Mouse (Mus musculus) stomach, embryonic 14.5 days (tissue): Measurements from ENCODE around the gene Zdbf2. TPM values are rescaled to one million over a fixed set of nuclear protein-coding genes. Genes with fewer than 3 reads are reported as not detected.

Experiments
- ATAC-seq: fragments of 200-750 bp; cut with Nextera tagmentation; 2 replicates; pipeline ENCODE4 v1.8.0; 2017; ENCODE audit warnings: low read depth, moderate TSS enrichment; ENCODE audit not compliant: insufficient number of reproducible peaks, insufficient read depth, low FRiP score
- H3K27ac ChIP-seq: fragments of 300-500 bp; sonication (generic); 2 replicates; pipeline ENCODE4 v1.5.1; 2014; ENCODE audit warnings: mild to moderate bottlenecking, low read length, moderate library complexity, mixed read lengths
- H3K27me3 ChIP-seq: fragments of 300-500 bp; sonication (generic); 2 replicates; pipeline ENCODE4 v1.6.1; 2014; ENCODE audit warnings: low read length, control low read depth, mixed read lengths; ENCODE audit not compliant: control insufficient read depth, insufficient read depth
- H3K36me3 ChIP-seq: fragments of 300-500 bp; sonication (generic); 2 replicates; pipeline ENCODE4 v1.6.1; 2014; ENCODE audit warnings: mild to moderate bottlenecking, control low read depth, low read length, moderate library complexity, mixed read lengths; ENCODE audit not compliant: control insufficient read depth, insufficient read depth
- H3K4me1 ChIP-seq: fragments of 300-500 bp; sonication (generic); 2 replicates; pipeline ENCODE4 v1.6.1; 2014; ENCODE audit warnings: low read length, control low read depth, mixed read lengths; ENCODE audit not compliant: control insufficient read depth, insufficient read depth
- H3K4me2 ChIP-seq: fragments of 300-500 bp; sonication (generic); replicated peaks from 2 replicates; pipeline ENCODE4 v1.6.1; 2014; ENCODE audit warnings: low read depth, low read length, control low read depth
- H3K4me3 ChIP-seq: fragments of 300-500 bp; sonication (generic); 2 replicates; pipeline ENCODE4 v1.5.1; 2014; ENCODE audit warnings: low read depth, low read length, control low read depth
- H3K9ac ChIP-seq: fragments of 300-500 bp; sonication (generic); replicated peaks from 2 replicates; pipeline ENCODE4 v1.6.1; 2014; ENCODE audit warnings: low read depth, mild to moderate bottlenecking, control low read depth, low read length, moderate library complexity, mixed read lengths
- H3K9me3 ChIP-seq: fragments of 300-500 bp; sonication (generic); 2 replicates; pipeline ENCODE4 v1.6.1; 2016; ENCODE audit warnings: low read depth, low read length, control low read depth; ENCODE audit not compliant: control insufficient read depth
- WGBS: fragments of 180-500 bp; shearing (Covaris S2); extraction: QIAGEN DNeasy Blood & Tissue Kit; methylation state at CpG from one replicate; pipeline ENCODE4 v1.1.7; 2014; 5-methylcytosine and 5-hydroxymethylcytosine counted together
- polyA plus RNA-seq: library from polyadenylated mRNA; unstranded; fragments of >200 nt; fragmentation: Nextera tagmentation; extraction: Ambion mirVana; gene quantifications from 2 replicates; pipeline ENCODE4 v1.2.1, GENCODE M21; 2014

Gene Zdbf2
- polyA plus RNA-seq, 1 experiment from 2014 or later: 13.0 TPM

DNA sequence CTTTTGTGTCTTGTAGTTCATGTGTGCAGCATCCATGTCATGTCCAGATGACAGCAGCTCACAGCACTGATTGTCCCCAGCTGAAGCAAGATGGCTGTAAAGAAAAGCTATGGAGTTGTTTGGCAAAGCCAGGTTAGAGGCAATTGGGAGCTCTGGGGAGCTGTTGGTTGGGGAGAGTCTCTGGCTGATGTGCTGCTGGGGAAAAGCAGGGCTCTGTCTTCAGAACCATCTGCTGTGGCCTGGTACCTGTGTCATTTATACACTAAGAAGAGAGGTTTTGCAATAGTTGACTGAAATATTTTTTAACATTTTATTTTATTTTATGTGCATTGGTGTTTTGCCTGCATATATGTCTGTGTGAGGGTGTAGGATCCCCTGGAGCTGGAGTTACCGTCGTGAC, 14.6 kb upstream of the Zdbf2 start:
- Histone ChIP-seq H3K27ac (no peak overlapping the region), H3K4me1 (no peaks in the 10 kb centered on the region), H3K36me3 (no peaks in the 10 kb centered on the region), H3K4me3 (no peak overlapping the region), H3K9ac (no peak overlapping the region), H3K9me3 (no peaks in the 10 kb centered on the region), H3K27me3 (peaks cover 32% of the 10 kb centered on the region), H3K4me2 (no peak overlapping the region)
- no peak for ATAC-seq
- WGBS: 55% methylated on average over 2 of the region's 2 CpGs

DNA sequence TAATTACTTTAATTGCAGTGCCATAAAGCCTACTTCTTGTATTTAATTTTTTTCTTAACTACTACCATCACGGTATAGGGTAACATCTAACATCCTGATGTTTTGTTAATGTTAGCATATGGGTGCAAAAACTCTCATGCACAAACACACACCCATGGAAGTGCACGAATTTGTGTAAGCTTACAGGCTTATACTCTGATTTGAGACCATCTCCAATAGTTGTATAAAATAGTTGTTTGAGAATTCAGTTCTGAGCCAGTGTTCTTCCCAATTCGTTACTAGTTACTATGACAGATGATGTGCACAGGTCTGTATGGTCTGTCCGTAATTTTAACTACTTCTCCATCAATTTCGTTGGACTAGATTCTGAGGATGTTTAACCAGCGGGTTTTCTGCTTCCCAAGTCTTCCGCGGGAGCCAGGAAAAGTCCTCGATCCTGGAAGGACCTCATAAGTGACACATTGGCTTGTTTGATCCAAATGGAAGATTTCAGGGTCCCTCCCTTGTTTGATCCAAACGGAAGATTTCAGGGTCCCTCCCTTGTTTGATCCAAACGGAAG, 13.7 kb upstream of the Zdbf2 start:
- H3K4me2 ChIP-seq: no peak overlapping the region
- no peak overlapping the region for H3K4me3 ChIP-seq
- H3K9ac ChIP-seq: no peak overlapping the region
- no peak for ATAC-seq
- peaks cover 39% of the 10 kb centered on the region for H3K27me3 ChIP-seq
- no peaks in the 10 kb centered on the region for H3K4me1 ChIP-seq
- no peaks in the 10 kb centered on the region for H3K36me3 ChIP-seq
- H3K27ac ChIP-seq: no peak overlapping the region
- H3K9me3 ChIP-seq: no peaks in the 10 kb centered on the region
- WGBS: 48% methylated on average over 11 of the region's 11 CpGs

- Histone ChIP-seq H3K4me1 (no peaks in the 10 kb centered on the region), H3K4me3 (no peak overlapping the region), H3K4me2 (no peak overlapping the region), H3K9me3 (no peaks in the 10 kb centered on the region), H3K9ac (no peak overlapping the region), H3K27me3 (peaks cover 37% of the 10 kb centered on the region), H3K27ac (no peak overlapping the region), H3K36me3 (no peaks in the 10 kb centered on the region)
- WGBS: 31% methylated on average over 17 of the region's 17 CpGs
- no peak for ATAC-seq
These were observed 12.9 kb upstream of the Zdbf2 start for GRCm38 (mm10) chr1:63259916-63260741.

DNA sequence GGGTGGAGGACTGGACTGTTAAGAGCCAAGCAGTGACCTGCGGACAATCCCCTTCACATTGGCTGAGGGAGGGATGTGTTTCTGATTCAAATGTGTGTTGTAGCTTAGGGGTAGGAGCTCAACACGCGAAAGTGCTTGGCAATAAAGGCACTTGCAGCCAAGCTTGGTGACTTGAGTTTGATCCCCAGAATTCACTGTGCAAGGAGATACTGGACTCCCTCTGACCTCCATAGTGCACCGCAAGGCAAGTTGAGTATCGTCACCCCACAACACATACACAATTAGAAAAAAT, 12.4 kb upstream of the Zdbf2 start:
- no peak overlapping the region for H3K4me2 ChIP-seq
- H3K4me3 ChIP-seq: no peak overlapping the region
- WGBS: 36% methylated on average over 5 of the region's 5 CpGs
- H3K27me3 ChIP-seq: peaks cover 31% of the 10 kb centered on the region
- no peak overlapping the region for H3K27ac ChIP-seq
- no peaks in the 10 kb centered on the region for H3K4me1 ChIP-seq
- H3K9ac ChIP-seq: no peak overlapping the region
- no peaks in the 10 kb centered on the region for H3K9me3 ChIP-seq
- no peaks in the 10 kb centered on the region for H3K36me3 ChIP-seq
- ATAC-seq: no peak

- ATAC-seq: no peak
- H3K9me3 ChIP-seq: no peaks in the 10 kb centered on the region
- H3K4me1 ChIP-seq: no peaks in the 10 kb centered on the region
- no peak overlapping the region for H3K4me3 ChIP-seq
- no peak overlapping the region for H3K27ac ChIP-seq
- H3K27me3 ChIP-seq: peaks cover 27% of the 10 kb centered on the region; the same call in 1 of the 2 replicates
- H3K4me2 ChIP-seq: no peak overlapping the region
- 43% methylated on average over 17 of the region's 17 CpGs for WGBS
- no peak overlapping the region for H3K9ac ChIP-seq
- H3K36me3 ChIP-seq: no peaks in the 10 kb centered on the region
These were observed 11.9 kb upstream of the Zdbf2 start for GRCm38 (mm10) chr1:63261041-63261590.

DNA sequence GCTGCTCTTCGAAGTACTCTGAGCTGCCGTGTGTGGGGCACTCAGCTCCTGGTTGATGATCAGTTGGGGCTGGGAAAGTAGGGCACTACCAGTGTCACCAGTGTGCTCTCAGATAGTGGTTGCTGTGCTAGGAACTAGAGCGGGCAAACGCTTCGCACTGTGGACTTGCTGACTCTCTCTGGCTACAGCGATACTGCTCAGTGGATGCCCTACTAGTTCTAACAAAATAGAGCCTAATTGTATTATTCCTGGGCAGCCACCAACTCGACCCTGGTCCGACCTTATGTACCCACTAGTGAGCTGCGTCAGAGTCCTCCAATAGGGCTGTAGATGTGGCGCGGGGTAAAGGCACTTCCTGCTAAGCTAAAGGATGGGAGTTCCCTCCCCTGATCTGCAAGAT, 9.4 kb upstream of the Zdbf2 start:
- Histone ChIP-seq H3K4me1 (no peaks in the 10 kb centered on the region), H3K36me3 (no peaks in the 10 kb centered on the region), H3K9ac (no peak overlapping the region), H3K9me3 (no peaks in the 10 kb centered on the region), H3K4me2 (no peak overlapping the region), H3K4me3 (no peak overlapping the region), H3K27ac (no peak overlapping the region), H3K27me3 (peaks cover 26% of the 10 kb centered on the region)
- WGBS: 45% methylated on average over 11 of the region's 11 CpGs
- no peak for ATAC-seq

DNA sequence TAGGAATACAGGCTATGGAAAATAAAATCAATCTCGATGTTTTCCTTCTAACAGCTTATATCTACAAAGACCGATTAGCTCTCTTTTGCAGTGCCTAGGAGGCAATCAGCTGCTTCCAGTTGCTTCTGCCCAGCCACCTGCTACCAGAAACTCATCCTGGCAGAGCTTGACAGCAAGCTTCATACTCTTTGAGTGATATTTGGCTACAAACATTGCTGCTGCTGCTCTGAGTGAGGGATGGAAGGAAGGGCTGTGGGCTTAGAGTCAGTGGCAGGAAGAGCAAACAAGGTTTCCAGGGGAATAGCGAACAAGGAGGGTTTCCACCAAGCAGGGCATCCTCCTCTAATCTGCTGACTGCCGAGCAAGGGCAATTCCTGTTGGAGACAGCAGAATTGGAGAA, 7.6 kb upstream of the Zdbf2 start:
- Histone ChIP-seq H3K27me3 (peaks cover 33% of the 10 kb centered on the region), H3K4me2 (no peak overlapping the region), H3K9ac (no peak overlapping the region), H3K27ac (no peak overlapping the region), H3K9me3 (no peaks in the 10 kb centered on the region), H3K36me3 (no peaks in the 10 kb centered on the region), H3K4me3 (no peak overlapping the region), H3K4me1 (no peaks in the 10 kb centered on the region)
- WGBS: 42% methylated on average over 4 of the region's 4 CpGs
- no peak for ATAC-seq

GRCm38 (mm10) chr1:63266121-63266520, 6.9 kb upstream of the Zdbf2 start:
- H3K36me3 ChIP-seq: no peaks in the 10 kb centered on the region
- no peak overlapping the region for H3K4me3 ChIP-seq
- no peaks in the 10 kb centered on the region for H3K4me1 ChIP-seq
- peaks cover 32% of the 10 kb centered on the region for H3K27me3 ChIP-seq
- H3K9me3 ChIP-seq: no peaks in the 10 kb centered on the region
- H3K9ac ChIP-seq: no peak overlapping the region
- 36% methylated on average over 12 of the region's 12 CpGs for WGBS
- H3K4me2 ChIP-seq: no peak overlapping the region
- no peak for ATAC-seq
- H3K27ac ChIP-seq: no peak overlapping the region
